Mouse (Mus musculus) testis, adult 2 months (tissue): ENCODE results near the gene Fam227a. TPM values are rescaled to one million over a fixed set of nuclear protein-coding genes. Genes with fewer than 3 reads are reported as not detected.

Experiments
- H3K27ac ChIP-seq: fragments of 200-500 bp; 2 replicates; pipeline ENCODE4 v1.5.1; 2012; ENCODE audit warnings: low read depth, low read length; ENCODE audit not compliant: control insufficient read depth, insufficient read depth
- H3K27me3 ChIP-seq: fragments of 200-500 bp; 2 replicates; pipeline ENCODE4 v1.6.1; 2012; ENCODE audit warnings: mild to moderate bottlenecking, low read length, moderate library complexity; ENCODE audit not compliant: control insufficient read depth, insufficient read depth
- H3K36me3 ChIP-seq: fragments of 200-500 bp; 2 replicates; pipeline ENCODE4 v1.6.1; 2012; ENCODE audit warnings: mild to moderate bottlenecking, low read length; ENCODE audit not compliant: control insufficient read depth, insufficient read depth
- H3K4me1 ChIP-seq: fragments of 200-500 bp; 2 replicates; pipeline ENCODE4 v1.6.1; 2012; ENCODE audit warnings: low read length; ENCODE audit not compliant: control insufficient read depth, insufficient read depth
- H3K4me3 ChIP-seq: fragments of 200-500 bp; 2 replicates; pipeline ENCODE4 v1.5.1; 2012; ENCODE audit warnings: low read depth, mild to moderate bottlenecking, low read length, moderate library complexity, mixed read lengths; ENCODE audit not compliant: control insufficient read depth
- CTCF ChIP-seq: fragments of 200-500 bp; IDR thresholded peaks from 2 replicates; pipeline ENCODE4 v1.5.1; 2012; ENCODE audit warnings: low read depth, mild to moderate bottlenecking, inconsistent platforms, low read length, moderate library complexity; ENCODE audit not compliant: control insufficient read depth, insufficient read depth, insufficient replicate concordance
- POLR2A ChIP-seq: fragments of 200-500 bp; IDR thresholded peaks from 2 replicates; pipeline ENCODE4 v1.6.1; 2012; ENCODE audit warnings: low read depth, mild to moderate bottlenecking, inconsistent platforms, low read length, moderate library complexity; ENCODE audit not compliant: control insufficient read depth
- polyA plus RNA-seq: library from polyadenylated mRNA; depleted of rRNA; stranded (reverse); fragments of >200 nt; gene quantifications from 2 replicates; pipeline ENCODE4 v1.2.3, GENCODE M21; 2012

Fam227a gene
- polyA plus RNA-seq, 1 experiment, result 20.0 TPM

DNA sequence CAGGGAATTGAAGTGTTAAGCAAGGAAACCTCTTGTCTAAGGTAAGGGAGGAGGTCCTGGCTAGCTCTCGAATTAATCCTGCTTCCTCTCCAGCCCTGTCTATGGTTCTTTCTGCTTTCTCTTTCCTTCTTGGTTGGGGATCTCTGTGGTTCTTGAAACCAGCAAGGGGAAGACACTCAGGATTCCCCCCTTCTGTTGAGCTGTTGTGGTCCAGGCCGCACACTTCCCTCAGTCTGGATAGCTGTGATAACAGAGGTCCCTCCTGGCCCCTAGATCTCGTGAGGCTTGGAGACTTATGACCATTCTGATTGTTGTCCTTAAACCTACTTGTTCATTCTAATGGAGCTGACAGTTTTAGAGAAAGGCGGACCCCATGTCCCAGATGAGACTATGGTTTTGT is 35.8 kb upstream of the Fam227a start:
- no peak overlapping the region for H3K4me3 ChIP-seq
- H3K27ac ChIP-seq, result no peak overlapping the region
- TF ChIP-seq POLR2A, result no peak
- peaks cover 13% of the 10 kb centered on the region for H3K4me1 ChIP-seq
- no peaks in the 10 kb centered on the region for H3K27me3 ChIP-seq
- H3K36me3 ChIP-seq, result no peaks in the 10 kb centered on the region; the same call in 1 of the 2 replicates

GRCm38 (mm10) chr15:79693740-79694139 is 35.0 kb upstream of the Fam227a start:
- H3K36me3 ChIP-seq, result no peaks in the 10 kb centered on the region; the same call in 1 of the 2 replicates
- peaks cover 13% of the 10 kb centered on the region for H3K4me1 ChIP-seq
- no peak overlapping the region; the same call in 1 of the 2 replicates for H3K4me3 ChIP-seq
- no peak overlapping the region for H3K27ac ChIP-seq
- no peaks in the 10 kb centered on the region for H3K27me3 ChIP-seq
- TF ChIP-seq CTCF, result no peak
- TF ChIP-seq POLR2A, result no peak

DNA sequence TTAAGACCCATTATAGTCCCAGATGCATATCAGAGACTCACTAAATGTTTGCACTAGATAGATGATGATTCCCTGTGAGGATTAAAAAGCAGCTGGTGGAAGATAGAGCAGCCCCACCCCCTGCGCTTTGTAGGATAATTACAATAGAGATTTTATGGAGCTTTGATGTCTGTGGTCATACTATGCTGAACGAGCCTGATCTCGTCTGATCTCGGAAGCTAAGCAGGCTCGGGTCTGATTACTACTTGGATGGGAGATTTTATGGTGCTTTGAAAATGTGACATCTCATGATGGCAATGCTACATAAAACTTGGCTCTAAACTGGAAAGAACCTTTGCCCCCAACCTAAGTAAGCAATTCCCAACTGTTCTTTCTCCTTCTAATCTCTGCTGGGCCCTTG is 33.6 kb upstream of the Fam227a start:
- Histone ChIP-seq H3K36me3 (no peaks in the 10 kb centered on the region; the same call in 1 of the 2 replicates), H3K27me3 (no peaks in the 10 kb centered on the region), H3K4me1 (peaks cover 13% of the 10 kb centered on the region), H3K4me3 (no peak overlapping the region), H3K27ac (no peak overlapping the region)
- TF ChIP-seq POLR2A, result no peak
- no peak for TF ChIP-seq CTCF

DNA sequence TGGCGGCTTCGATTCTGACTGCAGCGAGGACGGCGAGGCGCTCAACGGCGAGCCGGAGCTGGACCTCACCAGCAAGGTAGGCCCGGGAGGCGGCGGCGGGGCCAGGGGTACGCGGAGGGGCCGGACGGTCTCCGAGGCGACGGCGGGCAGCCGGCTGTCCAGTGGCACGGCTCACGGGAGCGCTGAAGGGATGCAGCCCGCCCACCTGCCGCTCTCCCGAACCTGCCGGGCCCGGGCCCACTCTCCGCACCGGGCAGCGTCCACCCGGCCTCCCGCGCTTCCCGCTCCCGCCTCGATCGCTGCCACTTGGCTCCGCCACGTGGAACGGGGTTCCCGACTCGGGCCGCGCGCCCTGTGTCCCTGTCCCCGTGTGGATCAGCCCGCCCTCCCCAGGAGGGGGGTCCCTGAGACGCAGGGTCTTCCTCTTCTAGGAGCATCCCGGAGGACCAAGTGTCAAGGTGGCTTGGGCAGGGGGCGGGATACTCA is 32.3 kb upstream of the Fam227a start:
- no peaks in the 10 kb centered on the region; the same call in 1 of the 2 replicates for H3K36me3 ChIP-seq
- no peaks in the 10 kb centered on the region for H3K27me3 ChIP-seq
- H3K27ac ChIP-seq, result peak overlapping the region; percentile 84
- peaks cover 17% of the 10 kb centered on the region for H3K4me1 ChIP-seq
- no peak; the same call in 1 of the 2 replicates for TF ChIP-seq POLR2A
- TF ChIP-seq CTCF, result no peak
- H3K4me3 ChIP-seq, result peak overlapping the region; percentile 90

DNA sequence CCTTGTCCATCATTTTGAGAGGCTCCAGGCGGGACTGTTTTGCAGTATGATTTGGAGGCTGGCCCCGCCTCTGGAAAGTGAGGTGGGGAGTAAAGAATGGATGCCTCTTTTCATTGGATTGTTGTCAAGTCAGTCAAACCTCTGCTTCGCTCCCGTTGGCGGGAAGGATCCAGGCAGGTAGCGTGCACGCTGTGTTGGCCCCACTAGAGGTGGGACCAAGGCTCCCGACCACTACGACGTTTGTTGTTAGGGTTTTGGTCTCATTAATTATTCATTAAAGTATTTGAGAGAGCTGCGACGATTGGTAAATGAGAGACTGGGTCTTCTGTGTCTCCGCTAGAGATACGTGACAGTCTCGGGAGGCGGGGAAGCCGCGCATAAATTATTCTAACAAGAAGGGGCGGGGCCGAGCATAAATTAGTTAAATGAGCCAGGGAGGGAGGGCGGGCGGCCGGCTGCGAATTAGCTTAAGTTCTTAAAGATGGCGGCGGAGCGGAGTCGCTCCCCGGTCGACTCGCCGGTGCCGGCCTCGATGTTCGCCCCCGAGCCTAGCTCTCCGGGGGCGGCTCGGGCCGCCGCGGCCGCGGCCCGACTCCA is 31.8 kb upstream of the Fam227a start, which contains the start of gene Gtpbp1:
Gene Gtpbp1 (plus strand): TSS at position 420 of the 597 bp plus-strand sequence.
- no peak; the same call in 1 of the 2 replicates for TF ChIP-seq POLR2A
- TF ChIP-seq CTCF, result no peak
- peak within 1 kb of the TSS; percentile 90 for H3K4me3 ChIP-seq
- H3K27me3 ChIP-seq, result no peaks in the 10 kb centered on the region
- peaks cover 2% of the 10 kb centered on the region for H3K36me3 ChIP-seq
- peaks cover 17% of the 10 kb centered on the region for H3K4me1 ChIP-seq
- peak within 1 kb of the TSS; percentile 84 for H3K27ac ChIP-seq

DNA sequence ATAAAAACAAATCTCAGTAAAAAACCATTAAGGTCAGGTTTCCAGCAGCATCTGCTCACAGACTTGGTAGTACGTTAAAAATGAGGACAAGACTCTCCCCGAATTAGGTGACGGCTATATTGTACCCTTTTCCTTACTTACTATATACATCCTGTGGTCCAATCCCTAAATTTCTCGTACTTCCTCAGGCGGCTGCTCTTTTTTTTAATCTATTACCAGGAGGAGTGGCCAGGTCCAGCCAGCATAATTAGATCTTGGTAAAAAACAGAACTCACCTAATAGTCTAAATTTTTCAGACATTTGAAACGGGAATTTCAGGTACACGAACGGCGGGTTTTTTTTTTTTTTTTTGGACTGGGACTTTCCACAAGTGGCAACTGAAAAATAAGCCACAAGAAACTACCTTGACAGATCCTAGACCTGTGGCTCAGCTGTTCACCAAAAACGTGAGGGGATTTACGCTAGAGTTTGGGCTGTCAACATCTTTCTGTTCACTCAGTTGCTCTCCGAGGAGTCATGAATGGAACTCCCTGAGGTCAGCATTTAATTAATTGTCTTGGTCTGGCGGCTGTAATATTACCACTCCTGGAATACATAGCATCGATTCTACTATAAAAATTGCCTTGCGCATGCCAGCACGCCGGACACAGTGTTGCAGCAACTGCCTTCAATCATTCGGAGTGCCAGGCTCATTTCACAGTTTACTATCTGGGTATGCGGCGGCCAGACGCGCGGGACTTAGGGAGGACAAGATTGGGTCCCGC is 31.1 kb upstream of the Fam227a start:
- H3K36me3 ChIP-seq, result peaks cover 2% of the 10 kb centered on the region
- peak overlapping the region; percentile 90 for H3K4me3 ChIP-seq
- no peaks in the 10 kb centered on the region for H3K27me3 ChIP-seq
- peak overlapping the region; percentile 40 for H3K27ac ChIP-seq
- TF ChIP-seq CTCF, result no peak
- peak; percentile 52; the same call in 1 of the 2 replicates for TF ChIP-seq POLR2A
- peaks cover 17% of the 10 kb centered on the region for H3K4me1 ChIP-seq

GRCm38 (mm10) chr15:79688268-79688956 is 29.7 kb upstream of the Fam227a start:
- Histone ChIP-seq H3K36me3 (peaks cover 3% of the 10 kb centered on the region), H3K4me3 (peak overlapping the region; percentile 96), H3K27ac (peak overlapping the region; percentile 99), H3K27me3 (no peaks in the 10 kb centered on the region), H3K4me1 (peaks cover 12% of the 10 kb centered on the region)
- TF ChIP-seq CTCF, result no peak
- no peak for TF ChIP-seq POLR2A
